Mouse (Mus musculus) megakaryocyte progenitor cell, adult 5-6 weeks (primary cell): ENCODE data around the gene Lrrc10b. TPM values are rescaled to one million over a fixed set of nuclear protein-coding genes. Genes with fewer than 3 reads are reported as not detected.

Experiments
- ATAC-seq: replicated peaks from 2 replicates; pipeline ENCODE4 v1.8.0; 2016; ENCODE audit warnings: mild to moderate bottlenecking, moderate TSS enrichment, inconsistent platforms; ENCODE audit not compliant: poor library complexity
- total RNA-seq, 2 experiments: library from RNA; stranded (forward) in 1 of 2; stranded (reverse) in 1 of 2; fragments of 157-497, 149-512 nt in 1 of 2; fragments of 200-1000 nt in 1 of 2; gene quantifications; 2 replicates each; pipeline versions ENCODE4 v1.2.3 to v1.2.4; 2015 to 2017

Gene Lrrc10b
- total RNA-seq, 2 experiments from 2014 or later = not detected

GRCm38 (mm10) chr19:10444685-10445369 is 12.4 kb downstream of the Lrrc10b start:
- ATAC-seq = 0 out of 2 replicates have a peak, but pooled peaks have one; percentile 29

DNA sequence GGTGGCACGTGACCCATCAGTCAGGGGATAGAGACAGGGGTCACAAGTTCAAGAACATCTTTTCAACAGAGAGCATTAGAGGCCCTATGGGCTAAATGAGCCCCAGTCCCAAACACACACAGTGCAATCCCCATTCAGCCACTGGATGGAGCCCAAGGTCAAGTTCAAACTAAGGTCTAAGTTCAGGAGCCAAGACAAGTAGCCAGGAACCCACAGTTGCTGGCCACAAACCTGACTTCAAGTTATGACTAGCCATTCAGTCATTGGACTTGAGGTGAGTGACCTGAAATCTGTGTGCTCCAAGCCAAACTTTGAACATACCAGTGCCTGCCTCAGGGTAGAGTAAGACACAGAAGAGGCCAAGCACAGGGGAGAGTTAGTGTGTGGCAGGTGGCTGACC is 19.8 kb downstream of the Lrrc10b start:
- peak; percentile 57; the same call in 1 of the 2 replicates for ATAC-seq

GRCm38 (mm10) chr19:10436726-10437125 is 20.5 kb downstream of the Lrrc10b start:
- ATAC-seq = no peak

DNA sequence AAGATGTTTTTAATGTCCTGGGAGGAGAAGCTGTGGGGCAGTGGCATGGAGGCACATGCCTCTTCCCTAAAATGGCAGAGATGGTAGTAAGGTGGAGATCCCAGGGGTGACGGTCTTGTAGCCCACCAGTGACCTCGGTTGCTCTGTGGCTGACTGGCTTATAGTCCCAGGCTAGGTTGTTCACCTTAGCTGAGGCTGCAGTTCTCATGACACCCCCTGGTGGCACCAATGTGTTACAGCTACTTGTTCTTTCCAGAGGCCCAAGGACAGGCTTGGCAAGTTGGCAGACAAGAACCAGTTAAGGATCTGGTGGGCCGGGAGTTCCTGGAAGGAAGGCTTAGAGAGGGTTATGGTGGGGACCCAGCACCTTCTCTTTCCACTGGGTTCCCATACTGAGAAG is 21.4 kb downstream of the Lrrc10b start:
- peak; percentile 85 for ATAC-seq

- no peak for ATAC-seq
Observed at GRCm38 (mm10) chr19:10434927-10435326, 22.3 kb downstream of the Lrrc10b start.

DNA sequence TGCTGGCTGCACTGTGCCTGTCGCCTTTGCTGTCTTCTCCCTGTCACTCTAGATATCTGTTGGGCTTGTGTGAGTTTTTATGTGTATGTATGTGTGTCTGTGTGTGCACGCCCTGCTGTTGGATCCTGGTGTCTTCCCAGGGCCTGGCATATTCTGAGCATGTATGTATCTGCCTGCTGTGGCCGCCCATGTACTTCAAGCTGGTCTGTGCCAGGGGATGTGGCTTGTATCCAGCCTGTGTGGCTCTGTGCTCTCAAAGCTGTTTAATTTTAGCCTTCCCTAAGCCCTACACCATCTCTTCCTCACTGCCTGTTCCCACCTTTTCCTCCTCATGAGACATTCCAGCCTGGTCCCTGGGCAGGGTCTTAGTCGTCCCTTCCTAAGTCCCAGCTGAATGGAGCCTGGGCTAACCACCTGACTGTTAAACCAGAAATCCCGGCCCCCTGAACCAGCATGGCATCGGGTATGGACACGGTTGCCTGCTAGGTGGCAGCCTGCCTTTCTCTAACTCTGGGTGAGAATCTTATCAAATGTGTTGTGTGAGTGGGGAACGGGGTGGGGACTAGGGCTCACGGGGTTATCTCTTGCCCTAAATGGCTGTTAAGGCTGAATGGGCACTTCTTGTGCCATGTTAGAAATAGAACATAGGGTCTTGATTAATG is 23.3 kb downstream of the Lrrc10b start:
- no peak for ATAC-seq

GRCm38 (mm10) chr19:10433225-10433624 is 24.0 kb downstream of the Lrrc10b start:
- ATAC-seq = no peak

- ATAC-seq = no peak
Observed at GRCm38 (mm10) chr19:10431841-10432240, 25.4 kb downstream of the Lrrc10b start.

DNA sequence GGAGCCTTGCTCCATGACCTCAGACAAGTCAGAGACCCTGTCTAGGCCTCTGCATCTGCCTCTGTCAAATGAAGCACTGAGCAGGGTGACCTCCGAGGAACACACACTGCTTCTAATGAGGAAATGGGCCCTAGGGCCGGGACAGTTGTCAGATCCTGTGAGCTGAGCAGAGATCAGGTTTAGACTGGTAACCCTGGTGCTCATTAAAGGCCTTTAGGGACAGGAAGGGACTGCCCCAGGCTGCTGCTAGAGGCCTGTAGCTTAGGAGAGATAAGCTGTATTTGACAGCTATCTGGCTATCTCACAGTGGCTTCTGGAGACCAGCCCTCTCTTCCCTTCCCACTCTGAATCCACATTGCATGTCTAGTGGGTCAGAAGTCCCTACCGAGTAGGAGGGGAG is 25.9 kb downstream of the Lrrc10b start:
- ATAC-seq = no peak

DNA sequence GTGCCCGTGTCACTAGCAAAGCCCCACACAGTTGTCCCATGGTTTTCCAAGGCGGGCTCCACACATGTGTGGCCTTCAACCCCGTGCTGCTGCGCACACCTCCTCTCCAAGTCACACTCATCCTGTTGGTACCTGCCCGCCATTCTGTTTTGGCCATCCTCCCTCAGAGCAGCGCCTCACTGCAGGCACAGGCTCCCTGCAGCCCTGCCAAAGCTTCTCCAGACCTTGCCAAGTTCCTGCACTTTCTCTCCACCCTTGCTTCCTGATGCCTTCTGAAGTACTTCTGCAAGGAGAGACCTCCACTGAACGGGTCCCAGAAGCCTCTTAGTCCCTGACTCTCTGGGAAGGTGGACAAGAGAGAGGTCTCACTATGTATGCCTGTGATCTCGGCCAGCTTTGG is 27.9 kb downstream of the Lrrc10b start:
- no peak for ATAC-seq

- ATAC-seq = no peak
Observed at GRCm38 (mm10) chr19:10427431-10427830, 29.8 kb downstream of the Lrrc10b start.

- no peak for ATAC-seq
Observed at GRCm38 (mm10) chr19:10426793-10427192, 30.5 kb downstream of the Lrrc10b start.

GRCm38 (mm10) chr19:10426312-10426711 is 31.0 kb downstream of the Lrrc10b start:
- no peak for ATAC-seq

DNA sequence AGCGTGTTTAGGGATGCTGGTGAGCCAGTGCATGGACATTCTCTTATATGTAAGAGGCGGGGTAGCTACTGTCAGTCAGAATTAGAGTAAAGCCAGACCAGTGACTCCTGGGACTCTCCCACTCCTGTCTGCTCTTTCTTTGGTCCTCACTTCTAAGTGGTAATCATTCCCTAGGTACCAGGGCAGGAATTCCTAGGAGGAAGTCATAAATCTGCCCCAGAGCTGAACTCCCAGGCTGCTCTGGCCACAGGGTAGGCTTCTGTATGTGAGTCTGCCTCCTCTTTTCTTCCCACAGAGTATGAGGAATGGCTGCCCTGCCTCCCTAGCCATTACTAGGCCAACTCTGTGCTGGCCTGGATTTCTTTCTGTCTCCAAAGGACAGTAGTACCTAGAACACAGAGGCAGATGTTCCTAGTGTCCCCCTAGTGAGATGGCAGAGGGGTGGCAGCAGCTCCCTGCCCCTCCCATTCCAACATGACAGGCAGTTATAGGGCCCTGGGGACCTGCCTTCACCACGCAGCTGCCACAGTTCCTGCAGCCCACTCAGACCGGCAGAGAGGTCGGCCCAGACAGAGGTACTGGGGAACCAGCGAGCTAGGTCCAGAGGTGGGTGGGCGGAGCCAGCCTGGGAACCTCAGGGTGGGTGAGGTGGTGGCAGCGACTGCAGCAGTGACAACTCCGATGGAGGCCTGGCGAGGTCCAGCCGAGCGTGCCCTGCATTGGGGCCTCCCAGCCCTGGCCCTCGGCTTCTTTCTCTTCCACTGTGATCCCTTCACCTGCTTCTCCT is 31.6 kb downstream of the Lrrc10b start:
- ATAC-seq = no peak

- ATAC-seq = no peak
Observed at GRCm38 (mm10) chr19:10424751-10425150, 32.5 kb downstream of the Lrrc10b start.

GRCm38 (mm10) chr19:10421986-10422976 is 35.0 kb downstream of the Lrrc10b start:
- no peak for ATAC-seq

GRCm38 (mm10) chr19:10417436-10417835 is 39.8 kb downstream of the Lrrc10b start:
- ATAC-seq = no peak

- no peak for ATAC-seq
Observed at GRCm38 (mm10) chr19:10416889-10417288, 40.4 kb downstream of the Lrrc10b start.

DNA sequence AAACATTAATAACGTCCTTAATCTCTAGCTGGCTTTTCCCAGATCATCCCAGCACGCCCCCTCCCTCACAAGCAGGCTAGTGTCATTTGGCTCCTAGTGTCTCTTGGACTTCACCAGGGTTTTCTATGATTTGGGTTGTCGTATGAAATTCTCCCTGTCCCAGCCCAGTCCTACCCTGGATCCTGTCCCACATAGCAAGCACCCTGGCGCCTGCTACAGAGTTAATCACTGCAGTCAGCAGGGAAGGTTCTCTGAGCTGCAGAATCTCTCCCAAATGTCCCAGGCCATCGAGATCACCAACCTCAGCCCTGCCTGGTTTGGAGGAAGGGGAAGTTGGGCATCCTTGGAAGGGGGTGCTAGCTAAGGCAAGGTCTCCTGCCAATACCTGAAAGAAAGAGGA is 41.8 kb downstream of the Lrrc10b start:
- no peak for ATAC-seq

DNA sequence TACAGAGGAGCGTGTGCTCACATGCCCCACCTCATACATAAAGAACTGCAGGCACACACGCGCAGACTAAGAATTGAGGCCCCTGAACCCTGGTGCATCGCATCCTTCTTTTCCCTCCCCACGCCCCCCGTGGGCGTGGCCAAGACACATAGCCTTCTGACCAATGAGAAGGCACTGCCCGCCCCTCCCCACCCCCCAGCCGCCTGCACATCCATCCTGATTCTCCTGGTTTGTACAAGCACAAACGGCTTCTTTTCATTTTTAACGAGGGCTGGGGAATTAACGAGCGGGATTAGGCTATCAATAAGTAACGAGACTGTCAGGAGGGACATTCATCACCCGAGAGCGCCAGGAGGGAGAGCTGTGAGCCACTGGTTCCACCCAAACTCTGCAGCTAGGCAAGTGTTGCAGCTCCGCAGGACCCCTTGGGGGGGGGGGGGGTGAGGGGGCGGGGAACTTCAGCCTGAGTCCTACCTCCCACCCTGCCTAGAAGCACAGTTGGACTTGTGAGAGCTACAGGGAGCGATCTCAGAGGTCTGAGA is 43.5 kb downstream of the Lrrc10b start:
- no peak for ATAC-seq
